Mouse (Mus musculus): ENCODE measurements around the gene Alg9.

DNA sequence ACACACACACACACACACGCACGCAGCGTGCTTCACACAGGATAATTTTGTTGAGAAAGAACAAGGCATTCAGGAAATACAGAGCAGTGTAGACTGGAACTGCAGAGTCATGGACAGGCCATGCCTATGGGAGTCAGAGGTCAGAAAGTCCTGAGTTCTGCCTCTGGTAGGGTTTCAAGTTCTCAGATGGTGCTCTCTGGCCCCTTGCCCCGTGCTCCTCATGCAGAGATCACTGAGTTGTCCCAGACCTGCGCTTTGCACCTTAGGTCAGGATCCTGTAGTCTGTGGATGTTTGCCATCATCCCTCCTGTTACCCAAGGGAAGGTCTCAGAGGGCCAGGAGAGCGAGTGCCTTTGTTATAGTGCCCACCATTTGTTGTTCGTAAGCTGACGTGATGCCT lies 22.0 kb downstream of the Alg9 start:
- TF ChIP-seq POLR2A (IDR thresholded peaks at IDR 0.05; ENCODE audit: control insufficient read depth, extremely low read depth, insufficient read depth, low read length, poor library complexity) (no peak), CTCF (IDR thresholded peaks at IDR 0.05; ENCODE audit: borderline replicate concordance, control insufficient read depth, extremely low read depth, insufficient read depth, low read length, poor library complexity) (no peak)

Measured in thymus, adult 2 months (tissue).